Mouse (Mus musculus): ENCODE data around the gene Nfatc4.

Gene Nfatc4

DNA sequence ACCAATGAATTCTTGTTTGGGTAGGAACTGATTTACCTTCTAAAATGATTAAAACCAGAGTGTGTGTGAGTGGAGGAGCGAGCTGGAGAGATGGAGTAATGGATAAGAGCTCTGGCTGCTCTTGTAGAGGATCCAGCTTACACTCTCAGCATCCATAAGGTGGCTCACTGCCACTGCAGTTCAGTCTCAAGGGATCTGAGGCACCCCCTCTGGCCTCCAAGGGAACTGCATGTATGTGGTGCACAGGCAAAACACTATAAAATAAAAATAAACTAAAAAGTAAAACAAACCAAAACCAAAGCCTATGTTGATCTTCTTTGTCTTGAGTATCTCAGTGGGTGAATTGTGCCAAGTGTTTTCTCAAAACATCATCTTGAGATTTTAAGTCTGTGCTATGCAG, 56.7 kb downstream of the Nfatc4 start:
- no peak for DNase-seq (ENCODE audit: extremely low read depth, insufficient read length, low spot score)

DNA sequence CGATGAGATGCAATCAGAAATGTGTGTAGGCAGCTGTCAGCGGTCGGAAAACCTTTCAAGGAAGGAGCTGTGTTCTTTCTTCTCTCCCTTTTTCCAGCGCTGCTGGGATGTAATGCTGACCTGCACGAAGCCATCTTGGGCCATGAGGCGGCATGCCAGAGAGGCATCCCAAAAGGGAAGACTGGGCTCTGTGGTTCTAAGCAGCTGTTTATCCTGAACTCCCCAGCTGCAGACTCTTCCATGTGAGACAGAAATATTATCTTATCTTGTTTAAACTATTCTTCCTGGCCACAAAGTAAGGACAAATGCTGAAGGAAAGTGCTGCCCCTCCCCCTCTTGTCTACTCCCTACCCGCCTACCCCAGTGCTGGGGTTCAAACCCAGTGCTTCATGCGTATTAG, 58.0 kb downstream of the Nfatc4 start:
- no peak for DNase-seq (ENCODE audit: extremely low read depth, insufficient read length, low spot score)

DNA sequence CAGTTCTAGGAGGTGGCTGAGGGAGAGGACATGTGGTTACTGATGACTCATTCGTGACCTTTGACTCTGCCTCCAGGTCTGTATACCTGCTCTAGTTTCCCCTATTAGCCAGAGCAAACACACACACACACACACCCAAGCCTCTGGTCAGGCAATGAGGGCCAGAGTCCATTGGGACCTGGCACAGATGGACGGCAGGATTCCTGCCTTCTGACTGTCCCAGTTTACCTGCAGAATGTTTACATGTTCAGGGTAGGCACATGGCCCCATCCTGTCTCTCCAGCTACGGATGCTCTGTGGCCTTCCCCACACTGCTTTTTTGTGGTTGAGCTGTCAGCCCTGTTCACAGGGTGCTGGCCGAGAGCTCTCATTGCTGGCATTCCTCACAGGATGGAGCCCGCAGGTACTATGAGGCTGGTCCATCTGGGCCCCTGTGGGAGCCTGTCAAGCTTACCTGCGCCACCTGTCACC, 59.3 kb downstream of the Nfatc4 start:
- DNase-seq (ENCODE audit: extremely low read depth, insufficient read length, low spot score) = no peak

DNA sequence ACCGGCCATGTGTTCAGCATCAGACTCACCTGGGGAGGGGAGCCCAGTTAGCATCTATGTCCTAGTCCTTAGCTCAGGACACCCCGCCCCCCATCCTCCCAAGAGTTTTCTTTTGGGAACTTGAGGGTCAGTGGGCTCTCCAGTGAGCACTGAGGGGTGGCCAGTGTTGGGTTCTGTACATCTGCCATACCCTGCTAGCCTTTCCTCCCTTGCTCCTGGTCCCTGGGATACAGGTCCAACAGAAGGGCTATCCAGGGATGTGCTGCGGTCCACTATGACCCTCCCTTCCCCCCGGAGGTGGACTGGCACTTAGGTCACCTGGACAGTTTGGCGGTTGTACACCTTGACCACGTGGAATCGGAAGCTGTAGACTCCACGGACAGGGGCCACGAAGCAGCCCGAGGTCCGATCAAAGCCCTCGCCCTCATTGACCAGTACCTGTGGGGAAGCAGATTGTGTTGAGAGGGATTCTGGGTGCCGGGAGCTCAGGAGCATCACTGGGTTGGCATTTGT, 60.3 kb downstream of the Nfatc4 start:
- no peak for DNase-seq (ENCODE audit: extremely low read depth, insufficient read length, low spot score)
